Mouse (Mus musculus) lung, postnatal 25 days (tissue): ENCODE results near the gene Adcy10.

Source experiments
- DNase-seq: peaks from one replicate; pipeline ENCODE4 v3.0.0; 2022; ENCODE audit warnings: low spot score

Gene Adcy10

GRCm38 (mm10) chr1:165536079-165536675 lies 51.2 kb downstream of the Adcy10 start:
- DNase-seq, result no peak

- no peak for DNase-seq
Observed at GRCm38 (mm10) chr1:165537241-165537807, 52.3 kb downstream of the Adcy10 start.

- DNase-seq, result no peak
Observed at GRCm38 (mm10) chr1:165556711-165557110, 71.7 kb downstream of the Adcy10 start.

- no peak for DNase-seq
Observed at GRCm38 (mm10) chr1:165559073-165559472, 74.1 kb downstream of the Adcy10 start.

- DNase-seq, result no peak
Observed at GRCm38 (mm10) chr1:165565283-165565682, 80.3 kb downstream of the Adcy10 start.

- no peak for DNase-seq
Observed at GRCm38 (mm10) chr1:165567466-165567865, 82.5 kb downstream of the Adcy10 start.

- no peak for DNase-seq
Observed at GRCm38 (mm10) chr1:165576005-165576404, 91.0 kb downstream of the Adcy10 start.

GRCm38 (mm10) chr1:165576459-165577112 lies 91.6 kb downstream of the Adcy10 start:
- DNase-seq, result no peak

GRCm38 (mm10) chr1:165579332-165579731 lies 94.3 kb downstream of the Adcy10 start:
- DNase-seq, result no peak

GRCm38 (mm10) chr1:165581255-165581654 lies 96.3 kb downstream of the Adcy10 start:
- DNase-seq, result no peak

- peak; percentile 90 for DNase-seq
Observed at GRCm38 (mm10) chr1:165583529-165584184, 98.7 kb downstream of the Adcy10 start.

- no peak for DNase-seq
Observed at GRCm38 (mm10) chr1:165585389-165586104, 100.6 kb downstream of the Adcy10 start.

GRCm38 (mm10) chr1:165586366-165586765 lies 101.4 kb downstream of the Adcy10 start:
- DNase-seq, result no peak

GRCm38 (mm10) chr1:165587845-165588244 lies 102.9 kb downstream of the Adcy10 start:
- peak; percentile 24 for DNase-seq

- DNase-seq, result peak; percentile 37
Observed at GRCm38 (mm10) chr1:165589280-165590048, 104.5 kb downstream of the Adcy10 start.

GRCm38 (mm10) chr1:165590760-165591159 lies 105.8 kb downstream of the Adcy10 start:
- DNase-seq, result no peak

GRCm38 (mm10) chr1:165592295-165593082 lies 107.5 kb downstream of the Adcy10 start:
- no peak for DNase-seq

GRCm38 (mm10) chr1:165594699-165595421 lies 109.9 kb downstream of the Adcy10 start:
- no peak for DNase-seq

- DNase-seq, result no peak
Observed at GRCm38 (mm10) chr1:165601775-165602280, 116.8 kb downstream of the Adcy10 start.

GRCm38 (mm10) chr1:165603218-165603617 lies 118.2 kb downstream of the Adcy10 start:
- no peak for DNase-seq
